Mouse (Mus musculus) gastrocnemius, adult 2 months (tissue): ENCODE data around the gene Pon1. TPM values are rescaled to one million over a fixed set of nuclear protein-coding genes. Genes with fewer than 3 reads are reported as not detected.
A peak's percentile ranks its signal among the peaks of the same experiment; 100 is the strongest.

Experiments used
- DNase-seq: peaks from one replicate; pipeline ENCODE4 v3.0.0; 2022
- H3K27ac ChIP-seq: fragments of 200-600 bp; 2 replicates; pipeline ENCODE4 v1.8.1; 2022; ENCODE audit warnings: mild to moderate bottlenecking
- H3K4me3 ChIP-seq: fragments of 200-600 bp; 2 replicates; pipeline ENCODE4 v1.8.1; 2022; ENCODE audit warnings: mild to moderate bottlenecking, moderate library complexity
- CTCF ChIP-seq: fragments of 200-600 bp; IDR thresholded peaks from 2 replicates; pipeline ENCODE4 v1.8.1; 2022; ENCODE audit warnings: antibody characterized with exemption, mild to moderate bottlenecking, moderate library complexity
- intact Hi-C: fragments of 180-260 bp; cut with DNase I; formaldehyde crosslinking; loops from one replicate; pipeline ENCODE4 v1.15.1; 2025
- total RNA-seq, 2 experiments: library from RNA; stranded (reverse); gene quantifications; 2 replicates each; pipeline ENCODE4 v1.2.3; 2021

Gene Pon1
- total RNA-seq, 2 experiments from 2014 or later: 0.31 TPM; not detected in 1

- Histone ChIP-seq H3K27ac (no peak overlapping the region), H3K4me3 (peak overlapping the region; percentile 42)
- no peak for DNase-seq
- intact Hi-C loops: no loop called here
- no peak for TF ChIP-seq CTCF
Measured at GRCm38 (mm10) chr6:5167051-5167677, 26.6 kb downstream of the Pon1 start.

GRCm38 (mm10) chr6:5164855-5165254 lies 28.9 kb downstream of the Pon1 start:
- no peak overlapping the region for H3K4me3 ChIP-seq
- no peak for DNase-seq
- intact Hi-C loops: no loop called here
- no peak for TF ChIP-seq CTCF
- no peak overlapping the region for H3K27ac ChIP-seq

GRCm38 (mm10) chr6:5163507-5164144 lies 30.1 kb downstream of the Pon1 start:
- no peak overlapping the region for H3K4me3 ChIP-seq

GRCm38 (mm10) chr6:5162052-5162451 lies 31.7 kb downstream of the Pon1 start:
- no peak overlapping the region for H3K27ac ChIP-seq
- no peak overlapping the region for H3K4me3 ChIP-seq
- intact Hi-C loops: no loop called here
- no peak for TF ChIP-seq CTCF
- no peak for DNase-seq

More at GRCm38 (mm10) chr6:5163507-5164144, 30.1 kb downstream of the Pon1 start:
- no peak for DNase-seq
- H3K27ac ChIP-seq: no peak overlapping the region
- intact Hi-C loops: no loop called here
- no peak for TF ChIP-seq CTCF

GRCm38 (mm10) chr6:5159385-5159791 lies 34.4 kb downstream of the Pon1 start:
- H3K4me3 ChIP-seq: no peak overlapping the region
- TF ChIP-seq CTCF: no peak
- intact Hi-C loops: no loop called here
- no peak for DNase-seq
- no peak overlapping the region for H3K27ac ChIP-seq

- TF ChIP-seq CTCF: no peak
- intact Hi-C loops: no loop called here
- Histone ChIP-seq H3K27ac (no peak overlapping the region), H3K4me3 (no peak overlapping the region)
- DNase-seq: no peak
Measured at GRCm38 (mm10) chr6:5156541-5157425, 37.0 kb downstream of the Pon1 start.

GRCm38 (mm10) chr6:5155313-5155927 lies 38.3 kb downstream of the Pon1 start:
- Histone ChIP-seq H3K27ac (no peak overlapping the region), H3K4me3 (no peak overlapping the region)
- TF ChIP-seq CTCF: no peak
- intact Hi-C loops: no loop called here
- DNase-seq: no peak

- TF ChIP-seq CTCF: no peak
- DNase-seq: no peak
- no peak overlapping the region for H3K4me3 ChIP-seq
- intact Hi-C loops: no loop called here
- no peak overlapping the region for H3K27ac ChIP-seq
Measured at GRCm38 (mm10) chr6:5154786-5155185, 39.0 kb downstream of the Pon1 start.

GRCm38 (mm10) chr6:5152185-5152584 lies 41.6 kb downstream of the Pon1 start:
- Histone ChIP-seq H3K4me3 (no peak overlapping the region), H3K27ac (peak overlapping the region; percentile 20; the same call in 1 of the 2 replicates)
- no peak for TF ChIP-seq CTCF
- no peak for DNase-seq
- intact Hi-C loops: no loop called here

GRCm38 (mm10) chr6:5151171-5151570 lies 42.6 kb downstream of the Pon1 start:
- peak; percentile 35 for DNase-seq
- Histone ChIP-seq H3K27ac (no peak overlapping the region), H3K4me3 (no peak overlapping the region)
- TF ChIP-seq CTCF: no peak
- intact Hi-C loops: no loop called here

- intact Hi-C loops: no loop called here
- H3K4me3 ChIP-seq: no peak overlapping the region
- no peak for DNase-seq
- no peak for TF ChIP-seq CTCF
- H3K27ac ChIP-seq: no peak overlapping the region
Measured at GRCm38 (mm10) chr6:5149941-5150340, 43.8 kb downstream of the Pon1 start.

- intact Hi-C loops: no loop called here
Measured at GRCm38 (mm10) chr6:5147488-5148142, 46.1 kb downstream of the Pon1 start.

More at GRCm38 (mm10) chr6:5147488-5148142, 46.1 kb downstream of the Pon1 start:
- Histone ChIP-seq H3K27ac (no peak overlapping the region), H3K4me3 (no peak overlapping the region)
- DNase-seq: no peak
- TF ChIP-seq CTCF: no peak
